Mouse (Mus musculus): ENCODE data around the gene Htra1.

Gene Htra1

DNA sequence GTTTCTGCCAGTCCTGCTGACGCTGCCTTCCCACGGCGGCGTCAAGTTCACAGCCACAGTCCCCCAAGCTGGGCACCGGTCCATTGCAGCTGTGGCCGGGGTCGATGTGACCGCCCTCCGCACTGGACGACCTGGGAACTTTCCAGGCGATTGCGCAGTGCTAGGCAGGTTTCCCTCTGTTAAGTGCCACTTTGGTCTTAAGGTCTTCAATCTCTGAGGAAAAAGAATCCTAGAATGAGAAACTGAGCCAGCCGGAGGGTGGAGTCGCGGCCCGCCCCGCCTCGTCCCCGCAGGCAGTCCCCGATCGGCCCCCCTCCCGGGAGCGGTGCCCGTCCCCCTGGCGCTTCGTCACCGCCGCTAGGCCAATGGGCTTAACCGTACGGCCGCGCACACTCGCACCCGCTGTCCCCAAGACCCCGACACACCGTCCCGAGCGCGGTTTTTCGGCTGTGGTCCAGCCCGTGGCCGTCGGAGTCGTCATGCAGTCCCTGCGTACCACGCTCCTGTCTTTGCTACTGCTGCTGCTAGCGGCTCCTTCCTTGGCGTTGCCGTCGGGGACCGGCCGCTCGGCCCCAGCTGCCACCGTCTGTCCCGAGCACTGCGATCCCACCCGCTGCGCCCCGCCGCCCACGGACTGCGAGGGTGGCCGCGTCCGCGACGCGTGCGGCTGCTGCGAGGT lies at the start of gene Htra1:
Gene Htra1 (plus strand): TSS at position 319 of the 679 bp plus-strand sequence.
- no peak for DNase-seq (ENCODE audit: low read depth, low spot score)

DNA sequence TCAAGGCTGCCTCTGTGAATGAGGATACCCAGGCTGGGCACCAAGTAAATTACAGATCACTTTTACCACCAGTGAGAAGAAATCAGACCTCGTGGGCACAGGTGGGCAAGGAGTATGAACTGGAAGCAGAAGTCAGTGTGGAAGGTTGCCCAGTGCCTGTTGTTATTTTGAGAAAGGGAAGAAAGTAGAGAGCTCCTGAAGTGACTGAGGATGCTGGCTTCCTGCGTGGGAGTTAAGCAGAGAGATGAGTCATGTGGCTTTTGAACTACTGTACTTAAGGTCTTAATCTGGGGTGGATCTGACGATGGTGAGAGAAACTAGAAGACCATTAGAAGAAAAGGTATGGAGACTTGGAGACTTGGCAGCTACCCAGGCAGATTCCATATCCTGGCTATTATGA lies 49.7 kb upstream of the Htra1 start:
- no peak for DNase-seq (ENCODE audit: low read depth, low spot score)

DNA sequence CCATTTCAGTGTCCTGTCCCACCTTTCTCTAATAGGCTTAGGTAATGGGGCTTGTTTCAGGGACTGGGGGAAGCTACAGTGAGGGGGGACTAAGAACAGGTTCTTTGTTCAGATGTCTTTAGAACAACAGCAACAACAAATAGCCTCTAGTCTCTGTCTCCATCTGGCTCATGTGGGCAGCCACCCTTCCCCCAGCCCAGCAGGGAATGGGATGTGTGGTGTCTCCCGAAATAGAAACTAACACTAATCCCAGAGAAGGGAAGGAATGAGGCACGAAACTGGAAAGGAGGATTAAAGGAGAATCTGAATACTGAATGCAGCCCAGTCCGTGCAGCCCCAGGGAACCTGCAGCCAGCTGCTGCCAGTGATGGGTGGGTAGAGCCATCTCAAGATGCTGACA lies 48.0 kb upstream of the Htra1 start:
- DNase-seq (ENCODE audit: low read depth, low spot score) = no peak

DNA sequence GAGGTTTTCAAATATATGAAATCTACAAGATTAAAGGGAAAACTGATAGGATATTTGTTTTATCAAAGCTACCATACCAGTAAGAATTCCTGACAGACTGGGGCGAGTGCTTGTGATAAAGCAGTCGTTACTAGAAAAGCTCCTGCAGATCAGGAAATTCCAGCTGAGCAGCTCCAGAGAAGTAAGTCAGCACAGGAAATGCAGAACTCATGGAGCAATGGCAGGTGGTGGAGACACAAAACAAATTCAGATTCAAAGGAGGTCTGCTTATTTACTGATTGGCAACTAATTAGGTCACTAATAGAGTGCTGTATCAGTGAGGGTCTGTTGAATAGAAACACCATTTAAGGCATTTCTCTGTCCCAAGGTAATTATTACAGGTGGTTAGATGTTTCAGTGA lies 45.0 kb upstream of the Htra1 start:
- no peak for DNase-seq (ENCODE audit: low read depth, low spot score)

DNA sequence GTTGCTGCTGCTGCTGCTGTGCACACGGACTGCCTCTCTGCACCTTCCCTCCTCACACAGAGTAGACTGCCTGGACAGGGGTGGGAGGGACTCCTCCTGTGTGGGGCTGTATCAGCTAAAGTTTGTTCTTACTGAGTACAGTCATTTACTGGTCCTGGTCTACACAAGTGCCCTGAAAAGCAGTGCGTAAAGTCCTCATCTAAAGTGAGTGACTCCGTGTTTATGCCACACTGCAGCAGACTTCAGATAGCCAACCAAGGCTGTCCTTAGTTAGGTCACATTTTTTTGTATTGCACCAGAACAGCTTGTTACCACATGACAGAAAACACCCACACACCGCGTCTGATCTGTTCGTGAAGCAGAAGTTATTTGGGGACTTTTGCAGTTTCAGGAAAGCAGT lies 42.9 kb upstream of the Htra1 start:
- no peak for DNase-seq (ENCODE audit: low read depth, low spot score)

DNA sequence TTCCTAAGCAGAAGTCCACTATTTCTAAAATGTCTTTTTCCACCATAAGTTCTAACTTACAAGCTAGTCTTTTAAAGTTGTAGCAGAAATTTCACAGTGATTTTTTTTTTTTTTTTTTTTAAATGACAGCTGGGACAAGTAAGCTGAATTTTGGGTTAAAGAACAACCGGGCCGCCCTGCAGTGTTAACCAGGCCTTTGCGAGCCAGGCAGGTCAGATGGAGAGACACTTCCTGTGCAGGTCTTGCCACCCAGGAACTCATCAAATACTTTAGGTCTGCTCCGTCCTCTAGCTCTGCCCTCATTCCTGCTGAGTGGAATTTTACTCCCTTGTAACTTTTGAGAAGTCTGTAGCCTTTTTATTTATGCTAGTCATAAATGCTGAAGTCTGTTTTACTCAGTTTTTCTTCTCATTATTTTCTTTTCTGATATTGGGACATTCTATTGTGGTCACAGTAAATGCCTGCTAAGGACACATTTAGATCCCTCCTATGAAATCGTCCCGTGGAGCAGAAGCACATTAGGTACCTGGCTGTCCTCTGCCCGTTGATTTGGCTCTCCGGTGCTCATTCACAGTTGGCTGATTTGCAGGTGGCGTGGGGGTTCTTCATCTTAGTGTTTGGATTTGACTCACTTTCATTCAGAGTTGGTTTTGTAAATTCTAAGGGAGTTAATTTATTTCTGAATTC lies 40.8 kb upstream of the Htra1 start:
- no peak for DNase-seq (ENCODE audit: low read depth, low spot score)

DNA sequence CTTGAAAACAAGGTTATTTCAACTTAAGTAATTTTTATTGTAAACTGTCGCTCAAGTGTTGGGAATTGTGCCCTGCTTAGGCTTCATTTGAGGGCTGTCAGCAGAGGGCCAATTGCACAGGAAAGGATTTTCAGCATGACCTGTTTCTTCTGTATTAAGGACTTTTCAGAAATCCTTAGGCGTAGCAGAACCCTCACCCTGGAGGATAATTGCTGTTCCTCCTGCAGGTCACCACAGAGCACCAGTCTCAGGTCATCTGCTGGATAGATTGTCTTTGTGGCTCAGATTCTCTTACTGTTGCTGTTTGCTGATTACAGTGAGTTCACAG lies 40.3 kb upstream of the Htra1 start:
- DNase-seq (ENCODE audit: low read depth, low spot score) = no peak

DNA sequence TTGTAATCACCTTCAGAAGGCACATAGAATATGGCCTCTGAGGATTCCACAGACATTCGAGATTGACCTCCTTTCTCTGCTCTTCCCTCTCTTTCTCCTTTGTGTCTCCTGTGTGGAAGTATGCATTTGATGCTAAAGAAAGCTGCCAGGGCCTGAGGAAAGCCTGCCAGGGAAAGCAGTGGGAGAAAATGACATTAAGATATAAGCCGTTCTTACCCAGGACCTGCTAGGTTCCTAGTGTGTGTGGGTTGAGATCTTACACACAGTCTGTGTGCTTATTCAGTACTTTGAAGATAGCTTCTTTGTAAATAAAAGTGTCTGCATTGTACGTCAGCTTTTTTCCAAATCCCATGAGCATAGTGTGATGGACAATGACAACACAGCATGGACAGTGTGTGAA lies 39.8 kb upstream of the Htra1 start:
- DNase-seq (ENCODE audit: low read depth, low spot score) = no peak

DNA sequence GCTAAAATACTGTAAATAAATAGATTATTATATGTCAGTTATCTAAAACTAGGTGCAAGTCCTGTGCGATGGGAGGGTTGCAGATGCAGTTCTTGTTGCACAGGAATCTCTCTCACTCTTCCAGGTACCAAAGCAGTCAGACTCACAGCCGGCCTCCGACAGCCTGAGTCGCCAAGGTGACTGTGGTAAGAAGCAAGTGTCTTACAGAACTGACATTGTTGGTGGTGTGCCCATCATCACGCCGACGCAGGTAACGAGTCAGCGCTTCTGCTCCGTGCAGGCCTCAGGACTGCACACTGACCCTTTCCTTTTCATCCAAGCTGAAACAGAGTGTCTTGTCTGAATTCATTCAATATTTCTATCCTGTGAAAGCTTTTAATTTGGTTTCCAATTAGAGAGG lies 38.7 kb upstream of the Htra1 start:
- DNase-seq (ENCODE audit: low read depth, low spot score) = no peak

DNA sequence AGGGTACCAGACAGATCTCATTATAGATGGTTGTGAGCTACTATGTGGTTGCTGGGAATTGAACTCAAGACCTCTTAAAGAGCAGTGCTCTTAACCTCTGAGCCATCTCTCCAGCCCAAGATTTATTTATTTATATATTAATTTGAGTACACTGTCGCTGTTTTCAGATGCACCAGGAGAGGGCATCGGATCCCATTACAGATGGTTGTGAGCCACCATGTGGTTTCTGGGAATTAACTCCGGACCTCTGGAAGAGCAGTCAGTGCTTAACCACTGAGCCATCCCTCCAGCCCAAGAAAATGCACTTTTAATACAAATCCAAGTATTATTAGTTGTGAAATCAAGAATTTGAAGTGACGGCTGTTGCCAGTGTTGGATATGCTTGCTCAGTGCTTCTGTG lies 37.5 kb upstream of the Htra1 start:
- DNase-seq (ENCODE audit: low read depth, low spot score) = peak; percentile 6

DNA sequence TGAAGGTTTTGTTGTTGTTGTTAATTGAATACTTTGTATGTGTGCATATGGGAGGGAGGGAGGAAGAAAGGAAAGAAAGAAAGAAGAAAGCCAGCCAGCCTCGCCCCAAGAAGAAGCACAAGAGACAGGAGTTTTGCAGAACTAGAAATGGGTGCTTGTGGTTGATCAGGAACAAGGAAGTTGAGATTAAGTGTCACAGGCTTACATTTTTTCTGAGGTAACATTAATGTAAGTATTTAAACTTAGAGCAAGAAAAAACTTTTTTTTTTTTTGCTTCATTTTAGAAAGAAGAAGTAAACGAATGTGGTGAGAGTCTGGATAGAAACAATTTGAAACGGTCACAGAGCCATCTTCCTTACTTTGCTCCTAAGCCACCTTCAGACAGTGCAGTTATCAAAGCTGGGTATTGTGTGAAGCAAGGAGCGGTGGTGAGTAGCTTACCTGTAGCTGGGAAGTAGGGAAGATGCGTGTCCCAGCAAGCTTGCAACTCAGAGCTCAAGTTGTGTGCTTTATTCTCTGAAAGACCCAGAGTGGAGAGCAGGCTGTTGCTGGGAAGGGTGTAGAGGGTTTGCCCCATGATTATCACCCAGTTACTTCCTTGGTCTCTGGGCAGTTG lies 35.6 kb upstream of the Htra1 start:
- no peak for DNase-seq (ENCODE audit: low read depth, low spot score)

DNA sequence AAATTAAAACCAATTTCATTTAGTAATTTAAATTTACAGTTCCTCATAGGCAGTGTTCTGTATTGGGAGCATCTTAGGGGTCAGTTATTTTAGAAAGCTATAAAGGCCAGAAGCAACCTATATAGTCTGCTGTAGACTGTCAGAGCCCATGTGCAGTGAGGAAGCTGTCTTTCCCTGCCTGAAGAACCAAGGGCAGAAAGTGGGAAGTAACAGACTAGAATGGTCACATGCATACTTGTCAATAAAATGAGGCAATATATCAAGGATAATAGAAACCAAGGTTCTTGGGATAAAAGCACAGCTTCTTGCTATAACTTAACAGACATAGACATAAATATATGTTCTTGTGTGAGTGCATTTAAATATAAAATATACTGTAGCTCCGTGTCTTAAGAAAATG lies 33.0 kb upstream of the Htra1 start:
- no peak for DNase-seq (ENCODE audit: low read depth, low spot score)

DNA sequence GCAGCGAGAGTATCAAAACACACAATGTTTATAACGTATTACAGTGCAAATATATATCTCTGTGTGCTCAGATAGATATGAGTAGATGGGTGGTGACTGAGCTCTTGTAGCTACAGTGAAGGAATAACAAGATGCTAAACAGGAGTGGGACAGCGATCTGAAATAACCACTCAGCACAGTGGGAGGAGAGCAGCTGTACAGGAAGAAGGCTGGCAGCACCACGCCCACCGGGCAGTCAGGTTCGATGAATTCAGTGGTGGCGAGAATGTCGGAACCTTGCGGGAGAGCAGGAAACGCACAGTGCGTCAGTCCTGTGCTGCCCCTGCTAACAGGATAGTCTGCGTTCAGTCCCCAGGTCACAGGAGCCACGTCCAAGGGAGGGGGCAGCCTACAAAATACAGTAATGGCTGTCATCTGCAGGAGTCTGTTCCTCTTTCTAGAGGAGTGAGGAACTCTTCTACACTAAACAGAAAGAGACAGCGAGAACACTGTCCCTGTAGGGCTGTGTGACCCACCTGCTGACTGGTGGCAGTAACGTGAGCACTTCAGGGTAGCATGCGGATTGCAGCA lies 32.3 kb upstream of the Htra1 start:
- DNase-seq (ENCODE audit: low read depth, low spot score) = no peak

DNA sequence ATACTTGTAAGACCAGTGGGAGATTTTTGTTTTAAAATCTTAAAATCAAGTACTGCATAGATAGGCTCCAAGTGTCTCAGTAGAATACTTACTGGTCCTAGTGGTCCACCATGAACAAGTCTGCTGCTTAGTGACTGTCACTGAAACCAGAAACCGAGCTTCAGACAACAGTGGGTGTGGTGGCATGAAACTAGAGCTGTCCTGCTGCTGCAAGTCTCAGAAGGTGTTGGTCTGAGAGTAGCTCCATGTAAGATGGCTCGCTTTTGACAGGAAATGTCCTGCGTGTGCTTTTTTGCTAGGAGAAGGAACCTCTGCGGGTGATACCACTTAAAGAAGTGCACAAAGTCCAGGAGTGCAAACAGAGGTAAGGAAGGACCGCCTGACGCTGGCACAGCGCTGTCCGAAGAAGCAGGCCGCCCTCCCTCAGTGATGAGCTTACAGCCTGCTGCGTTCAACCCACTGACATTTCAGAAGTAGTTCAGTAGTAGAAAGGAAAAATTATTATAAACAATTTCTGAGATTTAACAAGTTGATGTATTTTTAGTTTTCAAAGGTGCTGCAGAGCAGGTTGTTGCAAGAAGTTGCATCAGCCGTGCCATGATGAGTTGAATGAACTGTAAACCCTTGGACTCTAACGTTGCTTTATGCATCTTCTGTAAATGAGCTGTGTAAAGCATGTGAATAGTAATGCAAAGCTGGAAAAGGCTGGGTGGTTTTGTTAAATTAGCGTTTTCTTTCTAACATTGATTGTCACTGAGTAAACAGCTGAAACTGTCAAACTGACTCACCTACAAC lies 31.1 kb upstream of the Htra1 start:
- no peak for DNase-seq (ENCODE audit: low read depth, low spot score)

DNA sequence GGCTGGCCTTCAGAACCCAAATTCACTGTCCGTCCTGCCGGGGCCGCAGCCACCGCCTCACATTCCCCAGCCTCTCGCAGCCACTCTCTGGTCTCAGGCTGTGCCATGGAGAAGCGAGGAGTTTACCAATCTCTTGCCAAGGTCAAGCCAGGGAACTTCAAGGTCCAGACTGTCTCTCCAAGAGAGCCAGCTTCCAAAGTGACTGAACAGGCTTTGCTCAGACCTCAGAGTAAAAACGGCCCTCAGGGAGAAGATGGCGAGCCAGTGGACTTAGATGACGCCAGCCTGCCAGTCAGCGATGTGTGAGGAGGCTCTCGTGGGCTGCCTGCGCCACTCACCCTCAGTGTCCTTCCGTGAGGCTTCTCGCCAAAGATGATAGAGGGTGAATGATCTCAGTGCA lies 25.1 kb upstream of the Htra1 start:
- DNase-seq (ENCODE audit: low read depth, low spot score) = no peak

DNA sequence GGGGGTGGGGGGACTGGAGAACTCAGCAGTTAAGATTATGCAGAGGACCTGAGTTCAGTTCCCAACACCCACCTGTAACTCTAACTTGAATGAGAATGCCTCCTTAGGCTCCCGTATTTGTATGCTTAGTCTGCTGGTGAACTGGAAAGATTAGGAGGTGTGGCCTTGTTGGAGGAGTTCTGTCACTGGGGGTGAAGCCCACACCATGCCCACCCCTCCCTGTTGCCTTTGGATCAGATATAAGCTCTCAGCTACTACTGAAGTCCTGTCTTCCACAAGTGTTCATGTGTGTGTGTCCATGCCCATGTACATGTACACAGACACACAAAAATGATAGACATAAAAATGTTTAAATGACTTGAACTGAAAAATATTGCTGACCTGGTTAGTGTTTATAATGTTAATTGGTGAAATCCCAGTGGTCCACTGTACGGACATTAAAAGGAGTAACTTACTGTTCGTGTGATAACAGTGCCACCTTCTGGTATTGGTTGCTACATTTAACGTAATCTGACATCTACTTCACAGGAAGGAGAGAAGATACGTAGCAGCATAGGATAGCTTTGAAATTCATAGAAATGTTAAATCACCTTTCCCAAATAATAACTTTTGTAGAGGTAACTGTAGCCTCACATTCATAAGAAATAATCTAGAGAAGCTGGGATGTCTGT lies 21.1 kb upstream of the Htra1 start:
- DNase-seq (ENCODE audit: low read depth, low spot score) = no peak

DNA sequence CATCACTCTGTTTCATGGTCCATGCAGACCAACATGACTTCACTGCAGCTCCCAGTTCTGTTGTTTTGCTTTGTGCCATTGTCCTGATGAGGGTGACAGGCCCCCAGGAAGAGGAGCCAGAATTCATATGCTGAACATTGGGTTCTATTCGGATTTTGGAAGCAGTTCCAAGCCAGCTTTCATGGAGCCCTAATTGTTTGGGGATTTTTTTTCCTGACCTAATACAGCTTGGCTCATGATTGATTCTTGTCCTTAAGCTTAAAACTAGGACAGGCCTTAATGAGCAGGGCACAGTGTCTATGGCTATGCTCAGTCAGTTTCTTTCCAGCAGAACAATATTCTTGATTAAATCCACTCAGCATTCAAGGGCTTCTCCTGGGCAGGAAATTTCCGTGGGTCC lies 17.7 kb upstream of the Htra1 start:
- no peak for DNase-seq (ENCODE audit: low read depth, low spot score)

DNA sequence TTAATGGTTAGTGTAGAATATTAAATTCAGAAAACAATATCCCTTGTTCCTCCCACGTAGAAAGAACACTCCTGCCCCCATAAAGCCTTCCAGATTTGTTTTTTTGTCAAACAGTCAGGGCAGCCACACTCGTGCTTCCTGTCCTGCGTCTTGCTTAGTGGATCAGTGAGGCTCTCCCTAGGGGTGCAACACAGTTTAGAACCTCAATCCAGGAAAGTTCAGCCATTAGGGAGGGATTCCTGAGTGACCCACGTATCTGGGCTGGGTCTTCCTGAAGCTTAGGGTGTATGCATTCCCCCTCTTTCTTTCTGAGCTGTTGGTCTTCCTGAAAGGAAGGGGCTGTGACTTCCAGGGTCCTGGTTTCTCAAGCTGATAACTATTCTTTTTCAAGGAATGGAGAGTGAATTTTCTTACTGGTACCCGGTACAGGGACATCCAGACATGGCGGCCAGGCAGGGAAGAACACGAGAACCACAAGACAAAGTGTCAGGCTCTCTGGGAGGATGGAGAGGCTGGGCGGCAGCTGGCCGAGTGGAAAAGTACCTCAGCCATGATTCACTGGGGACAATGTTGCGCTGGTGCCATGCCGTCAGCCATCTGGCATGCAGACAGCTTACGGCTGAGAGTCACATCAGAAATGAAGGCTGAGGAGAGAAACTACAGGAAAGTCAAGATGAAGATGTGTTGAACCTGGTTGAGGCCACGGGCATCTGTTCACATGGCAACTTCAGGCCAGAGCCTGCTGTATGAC lies 12.8 kb upstream of the Htra1 start:
- no peak for DNase-seq (ENCODE audit: low read depth, low spot score)

DNA sequence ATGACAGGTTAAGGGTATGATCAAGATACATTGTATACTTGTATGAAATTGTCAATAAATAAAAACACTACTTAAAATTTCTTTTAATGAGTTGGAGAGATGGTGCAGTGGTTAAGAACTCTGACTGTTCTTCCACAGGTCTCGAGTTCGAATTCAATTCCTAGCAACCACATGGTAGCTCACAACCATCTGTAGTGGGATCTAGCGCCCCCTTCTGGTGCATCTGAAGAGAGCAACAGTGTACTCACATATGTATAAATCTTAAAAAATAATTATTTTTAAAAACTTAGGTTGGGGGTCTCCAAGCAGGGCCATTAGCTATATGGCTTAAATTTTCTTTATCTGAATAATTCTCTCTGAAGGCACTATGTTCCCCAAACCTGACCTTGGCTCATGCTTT lies 5.5 kb upstream of the Htra1 start:
- DNase-seq (ENCODE audit: low read depth, low spot score) = no peak

DNA sequence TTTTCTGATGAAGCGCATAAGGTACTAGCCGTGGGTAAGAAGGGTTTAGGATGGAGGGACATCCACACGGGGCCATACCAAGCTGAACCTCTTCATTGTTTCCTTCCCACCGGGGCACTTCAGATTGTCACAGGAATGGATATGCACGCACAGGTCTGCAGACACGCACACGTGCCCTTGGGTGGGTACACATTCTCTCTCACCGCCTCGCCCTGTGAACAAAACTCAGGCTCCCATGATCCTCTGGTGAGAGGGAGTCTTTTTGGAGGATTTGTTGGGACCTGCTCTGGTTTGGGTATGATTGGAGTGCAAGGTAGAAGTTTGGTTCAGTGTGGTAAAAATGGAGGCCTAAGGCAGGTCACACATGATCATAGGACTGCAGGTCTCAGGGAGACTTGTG lies 3.0 kb upstream of the Htra1 start:
- no peak for DNase-seq (ENCODE audit: low read depth, low spot score)

DNA sequence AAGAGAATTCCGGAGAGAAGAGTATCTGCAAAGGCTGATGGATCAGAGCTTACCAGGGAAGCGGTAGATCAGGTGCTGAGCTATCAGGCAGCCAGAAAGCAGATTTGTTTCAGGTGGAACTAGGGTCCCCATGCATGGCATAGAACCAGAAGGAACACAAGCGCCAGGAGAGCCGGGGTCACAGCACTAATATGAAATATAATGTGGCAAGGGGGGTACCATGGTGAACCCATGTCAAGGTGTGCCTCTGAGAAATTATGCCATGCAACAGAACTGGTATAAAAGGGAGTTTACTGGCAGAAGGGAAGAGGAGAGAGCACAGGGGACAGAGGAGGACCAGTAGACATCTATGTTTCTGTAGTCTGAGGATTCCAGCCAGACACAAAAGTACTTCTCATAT lies 1.3 kb upstream of the Htra1 start:
- no peak for DNase-seq (ENCODE audit: low read depth, low spot score)
